Mouse (Mus musculus) lung, embryonic 16.5 days (tissue): ENCODE data around the gene Fbxo27. TPM values are rescaled to one million over a fixed set of nuclear protein-coding genes. Genes with fewer than 3 reads are reported as not detected.

Experiments
- ATAC-seq: fragments of 200-750 bp; cut with Nextera tagmentation; 2 replicates; pipeline ENCODE4 v1.8.0; 2017; ENCODE audit warnings: low read depth, mild to moderate bottlenecking, moderate library complexity
- H3K27ac ChIP-seq: fragments of 300-500 bp; sonication (generic); 2 replicates; pipeline ENCODE4 v1.5.1; 2014; ENCODE audit warnings: mild to moderate bottlenecking, control low read depth, low read length
- H3K27me3 ChIP-seq: fragments of 300-500 bp; sonication (generic); 2 replicates; pipeline ENCODE4 v1.6.1; 2014; ENCODE audit warnings: low read depth, low read length, mixed read lengths; ENCODE audit not compliant: control insufficient read depth, insufficient read depth
- H3K36me3 ChIP-seq: fragments of 300-500 bp; sonication (generic); 2 replicates; pipeline ENCODE4 v1.6.1; 2014; ENCODE audit warnings: low read length; ENCODE audit not compliant: control insufficient read depth, insufficient read depth
- H3K4me1 ChIP-seq: fragments of 300-500 bp; sonication (generic); replicated peaks from 2 replicates; pipeline ENCODE4 v1.6.1; 2014; ENCODE audit warnings: low read length, mixed read lengths; ENCODE audit not compliant: control insufficient read depth, insufficient read depth
- H3K4me2 ChIP-seq: fragments of 300-500 bp; sonication (generic); 2 replicates; pipeline ENCODE4 v1.6.1; 2014; ENCODE audit warnings: low read depth, low read length, control low read depth
- H3K4me3 ChIP-seq: fragments of 300-500 bp; sonication (generic); 2 replicates; pipeline ENCODE4 v1.5.1; 2014; ENCODE audit warnings: mild to moderate bottlenecking, low read length, control low read depth
- H3K9ac ChIP-seq: fragments of 300-500 bp; sonication (generic); 2 replicates; pipeline ENCODE4 v1.6.1; 2014; ENCODE audit warnings: low read length, control low read depth
- H3K9me3 ChIP-seq: fragments of 300-500 bp; sonication (generic); 2 replicates; pipeline ENCODE4 v1.6.1; 2016; ENCODE audit warnings: low read length; ENCODE audit not compliant: control insufficient read depth
- WGBS: fragments of 180-500 bp; shearing (Covaris S2); extraction: QIAGEN DNeasy Blood & Tissue Kit; methylation state at CpG from one replicate; pipeline ENCODE4 v1.1.7; 2014; 5-methylcytosine and 5-hydroxymethylcytosine counted together
- polyA plus RNA-seq: library from polyadenylated mRNA; unstranded; fragments of >200 nt; fragmentation: Nextera tagmentation; extraction: Ambion mirVana; gene quantifications from 2 replicates; pipeline ENCODE4 v1.2.1, GENCODE M21; 2015

Fbxo27 gene
- polyA plus RNA-seq, 1 experiment from 2014 or later, result 6.9 TPM

GRCm38 (mm10) chr7:28732341-28733142, 39.9 kb downstream of the Fbxo27 start:
- peak overlapping the region; percentile 54 for H3K9ac ChIP-seq
- H3K27ac ChIP-seq, result no peak overlapping the region; the same call in 1 of the 2 replicates
- WGBS, result 4% methylated on average over 58 of the region's 58 CpGs

GRCm38 (mm10) chr7:28733211-28733610, 40.6 kb downstream of the Fbxo27 start:
- WGBS, result 17% methylated on average over 11 of the region's 11 CpGs
- Histone ChIP-seq H3K4me2 (peak overlapping the region; percentile 83), H3K27ac (peak overlapping the region; percentile 13; the same call in 1 of the 2 replicates), H3K36me3 (peaks cover 23% of the 10 kb centered on the region), H3K9ac (peak overlapping the region; percentile 54), H3K27me3 (no peaks in the 10 kb centered on the region), H3K4me3 (peak overlapping the region; percentile 52), H3K9me3 (peaks cover 8% of the 10 kb centered on the region), H3K4me1 (peaks cover 9% of the 10 kb centered on the region)
- ATAC-seq, result no peak

More at GRCm38 (mm10) chr7:28732341-28733142, 39.9 kb downstream of the Fbxo27 start:
- peaks cover 8% of the 10 kb centered on the region for H3K9me3 ChIP-seq
- peak overlapping the region; percentile 52 for H3K4me3 ChIP-seq
- H3K4me1 ChIP-seq, result peaks cover 9% of the 10 kb centered on the region
- H3K27me3 ChIP-seq, result no peaks in the 10 kb centered on the region
- peak overlapping the region; percentile 83 for H3K4me2 ChIP-seq
- peak; percentile 93 for ATAC-seq
- peaks cover 18% of the 10 kb centered on the region for H3K36me3 ChIP-seq

GRCm38 (mm10) chr7:28735701-28736100, 43.1 kb downstream of the Fbxo27 start:
- H3K36me3 ChIP-seq, result peaks cover 24% of the 10 kb centered on the region
- H3K27me3 ChIP-seq, result no peaks in the 10 kb centered on the region
- no peak for ATAC-seq
- peaks cover 8% of the 10 kb centered on the region for H3K9me3 ChIP-seq
- no peak overlapping the region for H3K27ac ChIP-seq
- no peak overlapping the region for H3K9ac ChIP-seq
- H3K4me1 ChIP-seq, result peaks cover 9% of the 10 kb centered on the region
- no peak overlapping the region for H3K4me2 ChIP-seq
- 71% methylated on average over 6 of the region's 6 CpGs for WGBS
- no peak overlapping the region for H3K4me3 ChIP-seq

GRCm38 (mm10) chr7:28739829-28740228, 47.2 kb downstream of the Fbxo27 start:
- Histone ChIP-seq H3K9ac (no peak overlapping the region), H3K4me3 (no peak overlapping the region), H3K4me1 (peaks cover 12% of the 10 kb centered on the region), H3K4me2 (no peak overlapping the region), H3K36me3 (peaks cover 15% of the 10 kb centered on the region), H3K9me3 (no peaks in the 10 kb centered on the region), H3K27ac (no peak overlapping the region), H3K27me3 (no peaks in the 10 kb centered on the region)
- ATAC-seq, result no peak
- 93% methylated on average over 21 of the region's 21 CpGs for WGBS

GRCm38 (mm10) chr7:28740949-28741348, 48.3 kb downstream of the Fbxo27 start:
- 23% methylated on average over 9 of the region's 9 CpGs for WGBS
- Histone ChIP-seq H3K27me3 (no peaks in the 10 kb centered on the region), H3K4me1 (peaks cover 12% of the 10 kb centered on the region), H3K4me3 (peak overlapping the region; percentile 74), H3K36me3 (peaks cover 15% of the 10 kb centered on the region), H3K4me2 (peak overlapping the region; percentile 91), H3K9ac (peak overlapping the region; percentile 82), H3K27ac (peak overlapping the region; percentile 15; the same call in 1 of the 2 replicates), H3K9me3 (no peaks in the 10 kb centered on the region)
- ATAC-seq, result no peak

- H3K9ac ChIP-seq, result peak overlapping the region; percentile 82
- peak; percentile 10 for ATAC-seq
- peak overlapping the region; percentile 15; the same call in 1 of the 2 replicates for H3K27ac ChIP-seq
- no peaks in the 10 kb centered on the region for H3K9me3 ChIP-seq
- peaks cover 18% of the 10 kb centered on the region for H3K36me3 ChIP-seq
- peaks cover 12% of the 10 kb centered on the region for H3K4me1 ChIP-seq
- peak overlapping the region; percentile 91 for H3K4me2 ChIP-seq
- H3K27me3 ChIP-seq, result no peaks in the 10 kb centered on the region
- 1% methylated on average over 13 of the region's 13 CpGs for WGBS
- peak overlapping the region; percentile 74 for H3K4me3 ChIP-seq
These were observed 48.7 kb downstream of the Fbxo27 start for GRCm38 (mm10) chr7:28741368-28741708.

GRCm38 (mm10) chr7:28741709-28742438, 49.2 kb downstream of the Fbxo27 start, which contains the start of the genes Mrps12 and Sars2:
TSS of gene Mrps12 (minus strand) at chr7:28741820.
TSS of gene Sars2 (plus strand) at chr7:28741992.
- WGBS, result under 1% methylated on average over 39 of the region's 39 CpGs
- Histone ChIP-seq H3K4me1 (peaks cover 12% of the 10 kb centered on the region), H3K36me3 (peaks cover 16% of the 10 kb centered on the region)

More at GRCm38 (mm10) chr7:28741709-28742438, 49.2 kb downstream of the Fbxo27 start, which contains the start of the genes Mrps12 and Sars2:
- Histone ChIP-seq H3K27me3 (no peaks in the 10 kb centered on the region), H3K4me2 (peak within 1 kb of the TSS; percentile 91), H3K27ac (peak within 1 kb of the TSS; percentile 77), H3K9me3 (no peaks in the 10 kb centered on the region), H3K9ac (peak within 1 kb of the TSS; percentile 82), H3K4me3 (peak within 1 kb of the TSS; percentile 74)
- peak; percentile 99 for ATAC-seq
